Mouse (Mus musculus): Measurements from ENCODE around the gene Mag.
"Not testable (repeated sequence)": the region's sequence is repeated elsewhere in the genome, so short reads cannot be mapped to it uniquely, and the experiment has no call there.

The Mag gene

GRCm38 (mm10) chr7:30914732-30915131 lies at the start of gene Mag:
Gene Mag (minus strand): TSS chr7:30914873.
- DNase-seq: no peak

GRCm38 (mm10) chr7:30964366-30964765 lies 49.7 kb upstream of the Mag start:
- no peak for DNase-seq

DNA sequence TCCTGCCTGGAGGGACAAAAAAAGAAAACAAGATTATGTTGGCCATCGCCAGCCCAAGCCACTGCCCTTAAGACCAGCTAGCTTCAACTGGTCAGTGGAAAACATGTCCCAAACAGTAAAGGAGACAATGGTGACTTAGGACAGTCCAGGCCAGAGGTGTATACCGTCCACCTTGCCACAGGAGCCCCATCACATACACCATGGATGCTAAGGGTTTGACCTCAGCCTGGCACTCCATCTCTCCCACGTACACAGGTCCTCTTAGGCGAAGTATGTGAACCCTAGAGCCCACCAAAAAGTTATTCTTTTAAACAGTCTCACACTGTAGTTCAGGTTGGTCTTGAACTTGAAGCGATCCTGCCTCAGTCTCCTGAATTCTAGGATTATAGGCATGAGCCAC lies 48.2 kb upstream of the Mag start:
- no peak for DNase-seq

GRCm38 (mm10) chr7:30959786-30960349 lies 45.2 kb upstream of the Mag start:
- no peak for DNase-seq

GRCm38 (mm10) chr7:30958866-30959487 lies 44.3 kb upstream of the Mag start:
- DNase-seq: no peak

GRCm38 (mm10) chr7:30958109-30958865 lies 43.6 kb upstream of the Mag start:
- no peak for DNase-seq

- peak; percentile 87 to 93 for DNase-seq
These were observed 42.7 kb upstream of the Mag start for GRCm38 (mm10) chr7:30957367-30957783.

- DNase-seq: peak; percentile 73 to 74
These were observed 42.2 kb upstream of the Mag start, which contains the start of gene Usf2 for GRCm38 (mm10) chr7:30956756-30957366. Gene Usf2 (minus strand): TSS chr7:30956803.

GRCm38 (mm10) chr7:30956357-30956751 lies 41.7 kb upstream of the Mag start:
- no peak for DNase-seq

- DNase-seq: peak; percentile 77 to 80
These were observed 41.1 kb upstream of the Mag start for GRCm38 (mm10) chr7:30955584-30956356.

DNA sequence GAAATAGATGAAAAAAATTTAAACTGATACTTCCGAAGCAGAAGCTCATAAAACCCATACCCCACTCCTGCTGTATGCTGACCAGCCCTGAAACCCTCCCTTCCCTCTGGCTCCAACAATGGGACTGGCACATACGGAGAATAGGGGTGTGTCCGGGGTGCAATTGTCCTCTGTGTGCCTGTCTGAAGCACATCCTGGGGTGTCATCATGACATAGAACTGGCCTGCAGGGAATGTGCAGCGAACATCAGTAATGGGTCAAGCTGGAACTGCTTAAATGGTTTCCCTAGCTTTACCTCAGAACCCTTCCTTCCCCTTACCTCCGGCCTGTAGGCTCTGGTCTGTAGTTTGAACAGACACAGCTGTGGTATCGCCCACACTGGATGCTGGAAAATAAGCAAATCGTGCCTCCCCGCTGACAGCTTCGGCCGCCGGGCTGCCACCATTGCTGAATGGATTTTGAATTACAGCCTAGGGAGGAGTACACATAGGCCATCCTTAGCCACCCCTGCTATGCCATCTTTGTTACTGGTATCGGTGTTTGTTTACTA lies 40.4 kb upstream of the Mag start:
- DNase-seq: no peak

DNA sequence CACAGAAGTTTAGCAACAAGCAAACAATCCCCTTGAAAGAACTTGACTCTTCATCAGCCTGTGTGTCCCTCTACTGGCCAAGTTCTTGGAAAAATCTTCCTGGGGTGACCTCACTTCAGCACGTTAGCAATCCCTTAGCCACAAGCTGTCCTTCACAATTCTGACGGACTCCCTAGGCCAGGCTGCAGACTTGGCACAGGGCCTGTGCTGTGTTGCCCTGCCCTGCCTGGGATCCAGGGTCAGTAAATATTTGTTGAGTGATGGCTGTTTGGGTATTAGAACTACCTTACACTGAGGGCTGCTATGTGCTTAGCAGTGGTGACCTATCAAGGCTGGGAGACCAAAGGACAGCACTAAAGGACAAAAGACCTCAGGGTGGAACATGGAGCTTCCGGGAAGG lies 39.4 kb upstream of the Mag start:
- DNase-seq: no peak

- DNase-seq: no peak
These were observed 38.8 kb upstream of the Mag start for GRCm38 (mm10) chr7:30953459-30953858.

GRCm38 (mm10) chr7:30952441-30953265 lies 38.0 kb upstream of the Mag start:
- DNase-seq: no peak

GRCm38 (mm10) chr7:30949902-30950301 lies 35.2 kb upstream of the Mag start:
- not testable (repeated sequence) for DNase-seq

DNA sequence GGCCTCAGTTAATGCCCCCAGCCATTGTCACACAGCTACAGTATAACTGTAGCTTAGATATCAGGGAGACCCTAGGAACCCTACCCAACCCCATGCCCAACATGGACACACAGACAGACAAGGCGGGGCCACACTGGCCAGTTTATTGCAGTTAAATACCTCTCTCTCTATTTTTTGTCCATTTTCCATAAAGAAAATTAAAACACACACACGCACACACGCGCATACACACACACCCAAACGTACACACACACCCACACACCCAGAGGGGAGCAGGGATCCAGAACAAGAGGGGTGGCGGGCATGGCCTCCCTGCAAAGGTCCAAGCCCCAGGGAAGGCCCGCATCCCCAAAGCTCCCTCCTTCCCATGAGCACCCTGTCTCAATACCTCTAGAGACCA lies 31.2 kb upstream of the Mag start:
- no peak for DNase-seq

DNA sequence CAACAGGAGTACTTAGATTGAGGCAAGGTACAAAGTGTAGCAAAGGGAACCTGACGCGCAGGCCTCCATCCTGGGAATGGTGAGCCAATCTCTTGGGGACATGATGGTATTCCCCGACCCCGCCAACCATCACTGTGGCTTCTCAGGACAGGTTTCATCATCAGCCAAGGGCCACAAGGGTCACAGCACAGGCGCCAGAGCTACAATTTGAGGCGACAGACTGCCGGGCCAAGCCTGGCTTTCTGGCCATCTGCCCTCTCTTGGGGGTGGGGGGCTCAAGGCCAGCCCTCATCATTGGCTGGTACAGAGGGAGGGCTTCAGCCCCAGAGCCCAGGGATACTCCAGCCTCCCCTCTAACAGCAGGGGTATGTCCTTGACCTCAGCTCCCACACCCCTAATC lies 30.8 kb upstream of the Mag start:
- not testable (repeated sequence) for DNase-seq

- DNase-seq: not testable (repeated sequence)
These were observed 30.0 kb upstream of the Mag start for GRCm38 (mm10) chr7:30944706-30945105.

DNA sequence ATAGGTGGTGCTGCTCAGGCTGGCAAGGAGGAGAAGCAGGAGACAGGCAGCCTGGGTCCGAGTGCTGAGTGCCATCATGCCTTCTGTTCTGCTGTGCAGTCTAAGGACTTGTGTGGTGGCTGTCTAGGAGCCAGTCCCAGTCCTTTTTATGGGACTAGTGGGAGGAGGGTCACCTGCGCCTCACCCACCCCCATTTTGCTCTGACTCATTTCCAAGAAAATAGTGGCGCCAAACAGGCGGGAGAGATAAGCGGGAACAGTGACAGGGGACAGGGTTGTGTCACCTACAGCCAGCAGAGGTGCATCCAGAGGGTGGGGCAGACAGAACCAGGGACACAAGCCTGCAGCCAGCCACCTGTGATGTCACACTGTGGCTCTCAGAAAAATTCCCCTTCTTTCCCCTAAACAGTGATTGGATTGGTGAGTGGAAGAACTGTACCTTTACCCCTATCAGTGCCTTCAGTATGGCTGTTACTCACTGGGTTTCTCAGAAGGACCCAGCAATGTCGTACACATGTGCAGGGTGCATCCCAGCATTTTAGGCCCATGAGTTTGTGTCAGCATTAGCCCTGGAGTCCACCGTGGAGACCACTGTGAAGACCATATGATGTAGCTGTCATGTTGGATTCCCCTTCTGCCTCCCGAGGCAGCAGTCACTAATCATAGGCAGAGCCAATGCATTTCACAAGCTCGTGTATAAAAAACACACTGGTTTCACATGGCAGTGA lies 29.4 kb upstream of the Mag start, which contains the start of gene Hamp:
Hamp (minus strand) TSS at position 124 of the 727 bp plus-strand sequence.
- no peak for DNase-seq

DNA sequence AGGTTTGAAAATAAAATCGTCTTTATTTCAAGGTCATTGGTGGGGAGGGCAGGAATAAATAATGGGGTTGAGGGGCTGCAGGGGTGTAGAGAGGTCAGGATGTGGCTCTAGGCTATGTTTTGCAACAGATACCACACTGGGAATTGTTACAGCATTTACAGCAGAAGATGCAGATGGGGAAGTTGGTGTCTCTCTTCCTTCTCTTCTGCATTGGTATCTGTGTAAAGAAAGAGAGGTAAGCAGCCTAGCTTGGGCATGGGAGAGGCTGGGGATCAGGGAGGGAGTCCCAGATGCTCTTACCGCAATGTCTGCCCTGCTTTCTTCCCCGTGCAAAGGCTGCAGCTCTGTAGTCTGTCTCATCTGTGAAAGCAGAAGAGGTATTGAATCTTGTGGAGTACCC lies 27.7 kb upstream of the Mag start:
- DNase-seq: not testable (repeated sequence)

DNA sequence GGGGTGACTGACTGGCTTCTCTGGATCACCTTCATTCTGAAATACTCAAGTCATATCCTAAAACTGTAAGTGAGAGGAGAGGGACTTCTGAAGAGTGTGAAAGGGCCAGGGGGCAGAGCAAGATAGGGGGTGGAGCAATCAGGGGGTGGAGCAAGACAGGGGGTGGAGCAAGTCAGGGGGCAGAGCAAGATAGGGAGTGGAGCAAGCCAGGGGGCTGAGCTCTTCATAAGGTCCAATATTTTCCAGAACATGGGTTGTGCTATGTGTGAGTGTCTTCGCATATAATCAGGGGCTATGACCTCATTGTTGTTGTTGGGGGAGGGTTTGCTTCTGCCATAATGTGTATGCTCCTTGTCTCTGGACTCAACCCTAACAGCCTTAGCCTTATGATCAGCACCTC lies 25.4 kb upstream of the Mag start:
- DNase-seq: not testable (repeated sequence)

Measured in spleen, adult 18-20 months (tissue).